Mouse (Mus musculus): Measurements from ENCODE around the gene Gtf3c5.

The Gtf3c5 gene

GRCm38 (mm10) chr2:28583651-28584050 lies at the start of gene Gtf3c5:
Gtf3c5 (minus strand) TSS chr2:28583751.
- DNase-seq (ENCODE audit: low read depth), result no peak

GRCm38 (mm10) chr2:28633136-28633535 lies 49.6 kb upstream of the Gtf3c5 start:
- no peak for DNase-seq (ENCODE audit: low read depth)

- DNase-seq (ENCODE audit: low read depth), result no peak
Observed at GRCm38 (mm10) chr2:28632626-28633025, 49.1 kb upstream of the Gtf3c5 start.

DNA sequence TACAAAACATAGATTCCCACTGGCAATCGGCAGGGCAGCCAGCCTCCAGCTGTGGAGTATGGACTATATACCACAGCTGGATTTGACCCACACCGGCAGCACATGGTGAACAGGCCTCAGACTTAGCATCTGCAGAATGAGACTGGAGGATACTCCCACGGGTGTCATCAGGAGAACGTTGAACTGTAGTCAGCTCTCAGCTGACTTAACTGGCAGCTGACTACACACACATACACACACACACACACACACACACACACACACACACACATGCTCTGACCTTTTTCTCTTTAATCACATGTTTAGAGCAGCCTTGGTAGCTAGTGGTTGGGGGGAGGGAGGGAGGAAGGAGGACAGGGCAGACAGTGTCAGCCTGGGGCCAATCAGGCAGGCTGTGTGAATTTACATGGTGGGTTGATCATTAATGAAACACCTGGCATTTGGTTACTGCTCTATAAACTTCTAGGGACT lies 46.4 kb upstream of the Gtf3c5 start:
- DNase-seq (ENCODE audit: low read depth), result no peak

DNA sequence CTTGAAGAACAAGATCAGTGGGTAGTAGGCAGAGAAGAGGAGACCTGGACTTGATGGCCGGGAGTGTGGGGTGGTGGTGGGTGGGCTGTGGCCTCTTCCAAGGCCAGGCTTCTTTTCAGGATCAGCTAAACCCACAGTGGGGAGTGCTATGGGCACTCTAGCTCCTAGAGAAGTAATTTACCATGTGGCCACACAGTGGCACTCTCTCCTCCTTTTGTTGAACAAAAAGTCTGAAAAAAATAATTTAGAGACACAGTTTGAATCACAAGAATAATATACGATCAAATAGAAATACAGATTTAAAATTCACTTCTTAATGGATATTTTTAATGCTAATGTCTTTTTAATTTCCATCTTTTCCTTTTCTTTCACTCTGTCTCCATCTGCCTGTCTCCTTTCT lies 44.5 kb upstream of the Gtf3c5 start:
- no peak for DNase-seq (ENCODE audit: low read depth)

DNA sequence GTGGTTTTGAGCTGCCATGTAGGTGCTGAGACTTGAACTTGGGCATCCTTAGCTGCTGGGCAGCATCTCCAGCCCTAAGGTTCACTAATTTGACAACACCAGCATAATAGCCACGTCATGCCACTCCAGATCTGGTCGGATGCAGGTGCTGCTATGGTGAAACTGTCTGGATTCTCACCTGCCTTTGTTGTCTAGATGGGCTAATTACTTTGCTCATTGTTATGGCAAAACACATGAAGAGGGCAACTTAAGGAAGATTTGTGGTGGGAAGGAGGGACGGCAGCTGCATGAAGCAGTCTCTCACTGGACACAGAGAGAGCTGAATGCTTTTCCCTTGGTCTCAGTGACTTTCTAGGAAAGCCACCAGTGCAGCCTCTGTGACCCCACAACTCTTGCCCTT lies 42.5 kb upstream of the Gtf3c5 start:
- no peak for DNase-seq (ENCODE audit: low read depth)

DNA sequence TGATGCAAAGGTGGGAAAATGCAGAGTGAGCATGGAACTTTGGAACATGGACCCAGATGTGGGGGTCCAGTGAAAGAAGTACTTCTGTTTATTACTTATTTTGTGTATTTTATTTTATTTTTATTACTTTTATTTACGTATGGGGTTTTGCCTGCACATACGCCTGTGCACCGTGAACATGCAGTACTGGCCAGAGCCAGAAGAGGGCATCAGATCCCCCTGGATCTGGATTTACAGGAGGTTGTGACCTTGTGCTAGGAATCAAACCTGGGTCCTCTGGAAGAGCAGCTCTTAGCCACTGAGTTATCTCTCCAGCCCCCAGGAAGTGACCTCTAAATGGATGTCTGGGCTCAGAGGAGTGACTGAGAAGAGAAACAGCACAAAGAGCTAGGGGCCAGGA lies 41.3 kb upstream of the Gtf3c5 start:
- DNase-seq (ENCODE audit: low read depth), result no peak

- no peak for DNase-seq (ENCODE audit: low read depth)
Observed at GRCm38 (mm10) chr2:28622521-28623124, 39.1 kb upstream of the Gtf3c5 start.

DNA sequence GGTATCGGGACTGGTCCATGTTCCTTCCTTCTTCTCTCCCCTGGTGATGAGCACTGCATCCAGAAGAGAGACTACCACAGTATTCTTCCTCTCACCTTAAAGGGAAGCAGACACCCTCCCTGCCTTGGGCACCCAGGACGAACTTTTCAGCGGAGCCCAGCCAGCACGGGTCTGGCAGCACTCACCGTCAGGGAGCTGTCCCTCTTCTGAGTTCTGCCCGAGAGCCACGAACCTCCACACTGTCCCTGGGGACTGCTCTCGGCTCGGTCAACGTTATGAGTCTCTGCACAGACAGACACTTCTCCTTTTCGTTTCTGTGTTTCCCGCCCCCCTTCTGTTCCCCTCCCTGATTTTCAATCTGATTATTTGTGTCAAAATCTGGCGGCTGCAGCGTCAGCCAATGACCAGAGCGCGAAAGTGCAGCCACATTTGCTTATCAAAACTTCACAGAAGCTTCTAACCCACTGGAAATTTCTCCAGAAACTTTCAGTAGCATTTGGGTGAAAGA lies 38.2 kb upstream of the Gtf3c5 start, which contains the start of gene Gfi1b:
Gene Gfi1b, minus strand, starts transcription at position 319 of the 508 bp plus-strand sequence.
- DNase-seq (ENCODE audit: low read depth), result no peak

- DNase-seq (ENCODE audit: low read depth), result no peak
Observed at GRCm38 (mm10) chr2:28621111-28621510, 37.6 kb upstream of the Gtf3c5 start.

GRCm38 (mm10) chr2:28620522-28620921 lies 37.0 kb upstream of the Gtf3c5 start:
- no peak for DNase-seq (ENCODE audit: low read depth)

DNA sequence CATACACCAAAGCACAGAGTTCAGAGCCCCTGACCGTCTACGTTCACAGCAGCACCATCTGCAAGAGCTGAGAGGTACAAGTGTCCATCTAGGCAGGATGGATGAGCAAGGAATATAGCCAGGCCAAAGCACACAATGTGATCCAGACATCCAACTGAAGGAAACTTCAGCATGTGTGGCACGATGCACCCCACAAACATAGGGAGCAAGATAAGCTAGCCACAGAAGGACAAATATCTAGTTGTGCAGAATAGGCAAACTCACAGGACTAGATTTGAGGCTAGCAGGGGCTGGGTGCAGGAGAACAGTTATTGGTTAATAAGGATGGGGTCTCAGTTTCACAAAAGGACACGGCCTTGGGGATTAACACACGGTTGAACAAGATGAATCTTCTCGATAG lies 35.8 kb upstream of the Gtf3c5 start:
- no peak for DNase-seq (ENCODE audit: low read depth)

GRCm38 (mm10) chr2:28618777-28619336 lies 35.3 kb upstream of the Gtf3c5 start:
- DNase-seq (ENCODE audit: low read depth), result no peak

GRCm38 (mm10) chr2:28617498-28618486 lies 34.2 kb upstream of the Gtf3c5 start:
- DNase-seq (ENCODE audit: low read depth), result no peak

GRCm38 (mm10) chr2:28616874-28617273 lies 33.3 kb upstream of the Gtf3c5 start:
- no peak for DNase-seq (ENCODE audit: low read depth)

DNA sequence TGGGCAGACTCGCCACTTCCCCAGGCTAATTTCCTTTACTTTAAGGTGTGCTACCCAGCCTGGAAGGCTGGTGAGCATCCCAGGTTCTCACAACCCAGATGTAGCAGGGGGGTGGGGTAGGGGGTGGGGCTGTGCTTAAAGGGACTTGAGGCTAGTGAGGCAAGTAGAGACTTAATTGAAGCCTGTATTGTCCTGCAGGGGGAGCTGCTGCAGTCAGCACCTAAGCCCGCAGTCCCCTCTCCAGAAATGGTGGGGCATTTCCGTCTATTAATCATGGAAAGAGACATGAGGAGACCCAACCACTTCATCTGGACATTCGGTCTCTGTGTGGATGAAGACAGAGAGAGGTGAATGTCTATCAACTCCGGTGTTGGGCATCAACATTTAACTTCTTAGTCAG lies 32.8 kb upstream of the Gtf3c5 start:
- no peak for DNase-seq (ENCODE audit: low read depth)

DNA sequence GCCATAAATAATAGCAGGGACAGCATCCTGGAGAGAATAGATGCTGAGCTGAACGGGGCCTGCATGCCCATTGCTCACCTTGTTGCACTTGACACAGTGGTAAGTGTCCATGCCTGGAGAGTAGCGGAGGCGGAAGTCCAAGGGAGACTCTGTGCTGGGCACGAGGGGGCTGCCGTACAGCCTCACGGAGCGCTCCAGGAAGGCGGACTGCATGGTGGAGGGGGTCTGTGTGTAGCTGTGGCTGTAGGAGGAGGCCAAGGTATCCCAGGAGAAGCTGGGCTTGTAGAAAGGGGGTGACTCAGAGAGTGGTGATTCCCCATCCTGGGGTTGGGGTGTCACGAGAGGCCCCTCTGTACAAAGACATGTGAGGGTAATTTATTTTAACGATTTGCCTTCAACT lies 30.0 kb upstream of the Gtf3c5 start:
- no peak for DNase-seq (ENCODE audit: low read depth)

- no peak for DNase-seq (ENCODE audit: low read depth)
Observed at GRCm38 (mm10) chr2:28612436-28613063, 29.0 kb upstream of the Gtf3c5 start.

- DNase-seq (ENCODE audit: low read depth), result no peak
Observed at GRCm38 (mm10) chr2:28611407-28611787, 27.8 kb upstream of the Gtf3c5 start.

GRCm38 (mm10) chr2:28610716-28611406 lies 27.3 kb upstream of the Gtf3c5 start:
- DNase-seq (ENCODE audit: low read depth), result no peak

- no peak for DNase-seq (ENCODE audit: low read depth)
Observed at GRCm38 (mm10) chr2:28609851-28610250, 26.3 kb upstream of the Gtf3c5 start.
